Mouse (Mus musculus) myocyte (in vitro differentiated cells): ENCODE results near the gene Dnah5.

Source experiments
- CEBPB ChIP-seq: IDR thresholded peaks from 2 replicates; pipeline ENCODE4 v1.6.1; 2011; ENCODE audit warnings: mild to moderate bottlenecking, moderate library complexity; ENCODE audit not compliant: poor library complexity, insufficient read depth, severe bottlenecking
- E2F4 ChIP-seq: IDR thresholded peaks from one replicate; pipeline ENCODE4 v1.6.1; 2011; ENCODE audit warnings: mild to moderate bottlenecking, control low read depth, moderate library complexity; ENCODE audit not compliant: insufficient read depth
- MAX ChIP-seq: IDR thresholded peaks from one replicate; pipeline ENCODE4 v1.6.1; 2011; ENCODE audit warnings: low read depth, mild to moderate bottlenecking, control low read depth
- MYOD1 ChIP-seq, 3 experiments: IDR thresholded peaks; one replicate each; pipeline ENCODE4 v1.6.1; 2011; ENCODE audit warnings: control low read depth in 2 of 3, low read depth in 2 of 3, mild to moderate bottlenecking in 2 of 3, moderate library complexity in 1 of 3; ENCODE audit not compliant: insufficient read length in 2 of 3, control insufficient read depth in 1 of 3
- MYOG ChIP-seq, 3 experiments: IDR thresholded peaks; one replicate each; pipeline ENCODE4 v1.6.1; 2011; ENCODE audit warnings: control low read depth in 2 of 3, low read depth in 2 of 3, mild to moderate bottlenecking in 2 of 3; ENCODE audit not compliant: insufficient read length in 2 of 3, control insufficient read depth in 1 of 3, insufficient read depth in 1 of 3
- POLR2A ChIP-seq: IDR thresholded peaks from one replicate; pipeline ENCODE4 v1.6.1; 2011; ENCODE audit warnings: low read depth, mild to moderate bottlenecking, control low read depth, moderate library complexity; ENCODE audit not compliant: insufficient read length
- TCF12 ChIP-seq: IDR thresholded peaks from one replicate; pipeline ENCODE4 v1.6.1; 2011; ENCODE audit warnings: mild to moderate bottlenecking, control low read depth; ENCODE audit not compliant: poor library complexity, insufficient read depth, severe bottlenecking
- USF1 ChIP-seq: IDR thresholded peaks from one replicate; pipeline ENCODE4 v1.6.1; 2011; ENCODE audit warnings: low read depth, mild to moderate bottlenecking, control low read depth, moderate library complexity

GRCm38 (mm10) chr15:28198609-28199008 lies 4.9 kb upstream of the Dnah5 start:
- TF ChIP-seq POLR2A = no peak
- no peak for TF ChIP-seq TCF12
- TF ChIP-seq CEBPB = no peak
- TF ChIP-seq USF1 = no peak
- TF ChIP-seq MAX = no peak
- TF ChIP-seq E2F4 = no peak
- no peak for TF ChIP-seq MYOG (IDR thresholded peaks at IDR 0.05; ENCODE audit: control insufficient read depth in 1 of 3, insufficient read depth in 1 of 3, insufficient read length in 2 of 3, low read depth in 2 of 3)
- no peak for TF ChIP-seq MYOD1 (IDR thresholded peaks at IDR 0.05; ENCODE audit: control insufficient read depth in 1 of 3, insufficient read length in 2 of 3, low read depth in 2 of 3)
